Mouse (Mus musculus) spleen, adult 12 weeks (tissue): ENCODE data around the gene Hoxa13.

Source experiments
- DNase-seq: peaks from one replicate; pipeline ENCODE4 v3.0.0; 2022; ENCODE audit warnings: low spot score

Hoxa13 gene

DNA sequence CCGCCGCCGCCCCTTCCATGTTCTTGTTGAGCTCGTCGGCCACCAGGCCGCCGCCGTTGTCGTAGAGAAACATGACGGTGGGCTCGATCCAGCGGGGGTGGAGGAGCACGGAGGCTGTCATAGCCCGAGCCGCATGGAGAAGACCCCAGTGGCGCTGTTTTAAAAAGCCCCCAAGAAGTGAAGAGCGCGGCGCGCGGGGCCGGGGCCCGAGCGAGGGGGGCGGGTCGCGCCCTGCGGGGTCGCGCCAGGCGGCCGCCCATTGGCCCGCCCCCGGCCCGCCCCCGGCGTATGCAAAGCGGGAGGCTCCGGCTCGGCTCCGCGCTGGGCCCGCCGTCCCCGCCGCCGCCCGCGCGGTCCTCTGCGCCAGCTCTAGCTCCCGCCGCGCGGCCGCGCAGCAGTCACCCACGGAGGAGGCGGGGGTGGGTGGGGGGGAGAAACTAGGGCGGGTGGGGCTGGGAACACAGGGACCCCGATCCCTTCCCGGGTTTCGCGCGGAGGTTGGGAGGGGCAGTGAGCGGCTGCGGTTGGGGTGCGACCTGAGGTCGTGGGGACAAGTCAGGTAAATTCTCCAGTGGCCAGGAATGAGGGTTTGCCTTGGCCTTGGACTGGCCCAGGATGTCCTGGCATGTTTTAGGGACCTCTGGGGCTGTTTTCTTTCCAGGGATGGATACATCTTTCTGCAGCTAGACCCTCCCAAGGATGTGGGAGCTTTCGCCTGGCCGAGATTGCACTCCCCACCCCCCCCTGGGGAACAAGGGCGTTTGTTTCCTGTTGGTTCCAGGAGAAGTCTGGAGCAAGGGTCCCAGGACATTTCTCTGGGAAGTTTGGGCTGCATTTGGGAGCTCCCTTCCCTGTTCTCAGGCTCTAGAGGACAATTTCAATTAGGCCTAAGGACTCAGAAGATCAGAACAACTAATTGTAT, at the start of gene Hoxa13:
TSS of gene Hoxa13 (minus strand) at position 227 of the 922 bp plus-strand sequence.
- no peak for DNase-seq

DNA sequence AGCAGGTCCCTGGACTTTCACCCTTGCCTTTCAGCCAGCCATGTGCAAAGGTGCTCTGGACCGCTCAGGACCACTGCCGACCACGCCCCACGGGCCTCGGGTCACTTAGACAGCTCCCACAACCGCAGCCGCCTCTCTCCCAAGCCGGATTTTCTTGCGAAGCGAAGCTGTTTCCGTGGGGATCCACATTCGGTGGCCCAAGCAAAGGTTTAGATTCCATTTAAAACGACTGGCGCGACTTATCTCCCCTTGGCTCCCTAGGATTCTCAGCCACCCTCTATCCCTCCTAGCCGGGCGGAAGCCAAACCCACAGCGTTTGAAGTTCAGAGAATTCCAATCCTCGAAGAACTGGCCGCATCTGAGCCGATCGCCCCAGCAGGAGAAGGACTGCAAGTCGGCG, 49.7 kb upstream of the Hoxa13 start:
- DNase-seq: no peak

DNA sequence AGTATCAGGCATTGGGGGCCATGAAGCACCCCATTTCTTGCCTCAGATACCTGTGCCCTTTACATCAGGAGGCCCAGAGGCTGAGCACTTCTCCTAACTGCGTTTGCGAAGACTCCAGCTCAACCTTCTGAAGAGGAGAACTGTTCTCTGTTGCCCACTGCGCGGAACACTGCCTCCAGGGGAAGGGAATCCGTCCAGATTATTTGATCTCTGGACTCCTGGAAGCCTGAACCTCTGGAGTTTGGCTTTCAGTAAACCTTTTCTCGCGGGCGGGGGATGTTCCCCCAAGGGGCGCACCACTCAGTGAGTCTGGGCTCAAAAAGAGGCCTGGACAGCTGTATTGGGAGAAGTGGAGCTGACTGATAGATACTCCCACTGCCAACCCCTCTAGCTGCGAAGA, 49.1 kb upstream of the Hoxa13 start:
- no peak for DNase-seq

DNA sequence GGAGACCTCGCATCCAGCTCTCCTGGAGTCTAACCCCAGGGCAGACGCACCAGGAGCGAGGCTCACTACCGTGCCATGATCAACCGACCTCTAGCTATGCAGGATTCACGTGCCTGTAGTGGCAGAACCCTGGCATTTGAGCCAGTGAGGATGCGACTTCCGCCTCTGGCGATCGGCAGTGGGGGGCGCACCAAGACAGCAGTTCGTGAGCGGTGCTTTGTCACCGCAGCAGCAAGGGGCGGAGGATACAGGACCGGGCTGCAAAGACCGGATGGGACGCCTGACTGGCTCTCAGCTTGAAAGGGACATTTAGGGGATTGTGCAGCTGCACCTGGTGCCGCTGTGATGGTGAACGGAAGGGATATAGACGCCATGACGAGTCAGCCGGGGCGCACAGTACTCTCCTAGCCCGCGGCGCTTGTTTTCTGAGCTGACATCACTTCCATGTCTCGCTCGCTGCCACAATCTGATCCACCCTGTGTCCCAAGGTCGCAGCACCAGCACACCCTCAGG, 45.3 kb upstream of the Hoxa13 start:
- no peak for DNase-seq

DNA sequence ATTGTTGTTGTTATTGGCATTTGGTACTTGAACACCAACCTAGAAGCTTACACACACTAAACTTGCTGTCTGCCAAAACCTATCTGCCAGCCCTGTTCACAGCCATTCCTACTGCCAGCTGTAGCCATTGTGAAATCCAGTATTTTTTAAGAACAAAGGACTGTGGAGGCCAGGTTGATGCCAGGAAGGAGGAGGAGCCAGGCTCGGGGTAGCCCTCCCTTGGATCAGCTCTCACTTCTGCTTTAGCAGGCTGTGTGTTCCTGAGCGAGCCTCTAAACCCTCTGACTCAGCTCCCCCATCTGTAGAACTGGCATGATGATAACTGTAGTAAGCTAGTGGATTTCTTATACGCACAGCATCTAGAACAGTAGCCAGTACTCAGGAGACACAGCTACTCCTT, 42.7 kb upstream of the Hoxa13 start:
- no peak for DNase-seq

DNA sequence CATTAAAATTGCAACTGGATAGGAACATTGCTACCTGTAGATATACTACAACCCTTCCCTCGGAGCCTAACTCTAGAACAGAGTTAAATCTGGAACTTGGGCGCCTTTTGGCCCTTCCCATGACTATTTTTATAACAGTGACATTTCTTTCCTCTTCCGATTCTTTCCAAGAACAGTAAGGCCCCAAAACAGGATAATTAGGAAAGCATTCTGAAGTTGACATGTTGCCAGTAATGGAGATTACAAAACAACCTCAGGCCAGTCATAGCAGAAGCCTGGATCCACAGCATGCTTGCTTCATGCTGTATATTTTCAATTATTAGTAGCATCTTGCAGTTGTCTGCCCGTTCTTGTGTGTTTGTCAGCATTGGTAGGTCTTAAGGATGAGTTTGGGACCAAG, 40.1 kb upstream of the Hoxa13 start:
- no peak for DNase-seq

DNA sequence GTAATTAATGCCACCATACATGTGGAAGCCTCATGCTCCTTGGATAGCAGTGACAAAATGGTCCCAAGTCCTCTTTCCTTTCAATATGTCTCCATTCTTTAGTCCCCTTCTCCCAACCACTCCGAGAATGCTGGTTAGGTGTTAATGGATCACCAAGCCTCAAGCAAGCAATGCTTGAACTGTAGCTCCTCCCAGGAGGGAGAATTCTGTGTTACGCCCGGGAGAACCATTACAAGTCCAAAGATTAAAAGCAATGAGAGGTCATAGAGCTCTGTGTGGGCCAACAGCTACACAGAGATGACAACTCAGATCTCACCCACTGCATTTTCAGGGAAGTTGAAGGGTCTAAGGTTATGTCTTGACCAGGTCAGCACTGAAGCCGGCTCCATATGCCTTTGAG, 37.8 kb upstream of the Hoxa13 start:
- no peak for DNase-seq

DNA sequence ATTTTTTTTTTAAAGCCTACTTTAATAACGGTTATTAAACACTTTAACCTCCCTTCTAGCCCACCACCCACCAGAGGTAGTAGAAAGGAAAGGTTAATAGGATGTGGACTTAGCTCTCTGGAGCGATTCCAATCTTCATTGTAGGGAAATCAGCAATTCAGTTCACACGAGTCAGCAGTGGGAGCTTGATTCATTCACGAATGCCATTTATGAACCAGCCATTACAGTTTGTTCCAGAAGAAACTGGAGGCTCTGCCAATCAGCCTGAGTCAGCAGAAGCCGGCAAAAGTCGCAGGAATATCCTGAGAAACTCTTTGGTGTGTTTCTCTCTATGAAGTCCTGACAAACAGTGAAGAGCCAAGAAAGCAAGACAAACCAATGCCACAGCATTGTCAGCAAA, 33.9 kb upstream of the Hoxa13 start:
- no peak for DNase-seq

DNA sequence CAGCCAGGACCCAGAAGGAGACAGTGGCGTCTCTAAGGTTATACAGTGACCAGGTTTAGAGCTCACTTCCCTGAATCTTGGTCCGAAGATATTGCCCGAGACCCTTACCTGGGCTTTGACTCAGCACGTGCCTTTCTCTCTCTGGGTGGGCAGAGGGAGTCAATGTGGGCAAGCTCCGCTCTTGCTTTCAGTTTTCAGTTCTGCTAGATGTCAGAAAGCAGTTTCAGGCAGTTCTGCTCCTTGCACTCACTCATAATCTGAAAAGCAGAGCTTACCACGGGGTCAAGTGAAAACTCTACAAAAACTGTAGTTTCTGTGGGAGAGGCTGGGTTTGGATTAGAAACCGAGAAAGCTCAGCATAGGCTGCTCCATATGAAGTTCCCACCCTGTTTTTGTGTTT, 31.6 kb upstream of the Hoxa13 start:
- no peak for DNase-seq

DNA sequence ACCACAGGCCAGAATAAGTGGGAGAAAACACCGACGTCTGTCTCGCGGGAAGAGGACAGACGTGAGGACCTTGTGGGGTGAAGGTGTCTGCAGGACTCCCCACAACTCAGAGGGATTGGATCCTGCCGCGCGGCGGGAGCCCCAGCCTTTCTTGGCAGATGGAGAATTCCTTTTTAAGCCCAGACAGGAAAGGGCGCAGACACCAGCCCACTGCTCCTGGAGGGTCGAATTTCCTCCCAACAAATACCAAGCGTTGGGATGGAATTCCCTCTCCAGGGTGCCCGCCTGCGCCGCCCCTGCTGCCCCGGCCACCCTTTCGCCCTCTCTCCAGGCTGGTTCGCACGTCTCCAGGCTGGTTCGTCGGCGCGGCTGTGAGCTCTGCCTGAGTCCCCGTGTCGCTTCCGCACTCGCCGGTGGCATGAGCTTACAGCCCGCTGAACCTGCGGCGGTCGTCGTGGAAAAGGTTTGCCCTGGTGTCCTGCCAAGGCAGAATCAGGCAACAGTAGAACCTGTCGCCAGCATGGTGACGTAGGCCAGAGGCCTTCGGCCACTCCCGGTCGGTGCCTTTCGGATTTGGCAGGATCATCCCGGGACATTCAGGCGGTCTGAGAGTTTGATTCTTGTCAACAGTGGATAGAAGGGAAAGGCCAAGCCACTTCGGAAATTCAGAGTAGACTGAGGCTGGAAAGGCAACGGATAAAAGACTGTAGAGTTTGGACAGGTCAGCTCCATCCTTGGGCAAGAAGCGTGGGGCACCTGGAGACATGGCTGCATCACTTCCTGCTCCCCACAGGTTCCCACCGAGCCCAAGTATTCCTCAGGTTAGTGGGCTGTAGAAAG, 30.6 kb upstream of the Hoxa13 start:
- DNase-seq: no peak

DNA sequence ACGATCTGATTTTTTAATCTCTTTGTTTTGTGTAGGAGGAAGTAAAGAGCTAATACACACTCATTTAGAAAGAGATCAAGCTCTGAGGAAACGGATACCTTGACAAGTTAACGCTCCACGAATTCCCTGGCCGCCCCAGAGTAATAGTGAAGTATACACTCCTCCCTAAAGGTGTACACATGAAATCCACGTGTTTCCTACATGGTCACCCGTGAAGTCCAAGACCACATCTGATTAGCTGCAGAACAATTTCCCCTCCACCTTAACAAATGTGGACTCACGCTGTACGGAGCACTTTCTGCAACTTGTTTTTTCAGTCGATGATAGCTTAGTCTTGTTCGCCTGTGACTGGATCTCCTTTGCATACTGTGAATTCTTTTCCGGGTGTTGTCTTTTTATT, 29.5 kb upstream of the Hoxa13 start:
- DNase-seq: no peak

DNA sequence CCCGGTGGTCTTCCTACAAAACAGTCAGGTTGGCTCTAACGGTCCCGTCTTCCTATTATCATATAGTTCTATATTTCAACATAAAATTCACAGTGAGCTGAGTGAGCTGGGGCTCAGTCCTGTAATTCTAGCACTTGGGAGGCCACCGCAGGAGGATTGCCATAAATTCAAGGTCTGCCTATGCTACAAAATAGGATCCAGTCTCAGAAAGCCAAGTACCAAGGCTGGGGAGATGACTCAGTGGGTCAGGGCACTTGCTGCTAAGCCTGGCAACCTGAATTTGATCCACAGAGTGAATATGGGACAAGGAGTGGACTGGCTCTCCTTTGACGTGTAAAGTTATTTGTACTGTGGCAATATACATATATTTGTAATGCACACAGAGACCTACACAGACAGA, 23.2 kb upstream of the Hoxa13 start:
- no peak for DNase-seq

DNA sequence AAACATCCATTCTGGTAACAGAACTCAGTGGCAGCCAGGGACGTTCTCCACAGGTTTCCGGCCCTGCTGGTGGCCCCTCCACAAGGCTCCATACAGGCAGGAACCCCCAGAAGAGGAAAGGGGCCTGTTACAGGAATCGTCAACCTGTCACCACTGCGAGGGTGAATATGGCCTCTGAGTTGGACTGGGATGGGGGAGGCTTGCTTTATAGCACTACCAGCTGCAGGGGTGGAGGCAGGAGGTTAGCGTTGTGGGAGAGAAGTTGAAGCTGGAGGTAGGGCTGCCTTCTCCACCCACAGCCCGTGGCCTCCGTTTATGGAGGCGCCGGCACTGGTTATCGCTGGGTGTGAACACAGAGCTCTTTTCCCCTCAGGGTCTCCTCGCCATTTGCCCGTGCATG, 20.4 kb upstream of the Hoxa13 start:
- no peak for DNase-seq

DNA sequence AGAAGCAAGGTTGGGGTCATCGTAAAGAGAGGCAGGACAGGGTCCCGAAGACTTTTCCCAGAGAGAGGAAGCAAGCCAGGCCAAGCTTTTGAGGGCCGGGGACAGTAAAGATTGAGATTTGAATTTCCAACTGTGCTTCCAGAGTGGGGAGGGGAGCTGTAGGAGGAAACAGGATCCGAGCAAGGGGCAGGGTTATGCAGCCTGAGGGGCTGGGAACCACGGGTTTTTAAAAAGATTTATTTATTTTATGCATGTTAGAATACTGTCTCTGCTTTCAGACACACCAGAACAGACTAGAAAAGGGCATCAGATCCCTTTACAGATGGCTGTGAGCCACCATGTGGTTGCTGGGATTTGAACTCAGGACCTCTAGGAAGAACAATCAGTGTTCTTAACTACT, 16.2 kb upstream of the Hoxa13 start:
- DNase-seq: no peak

DNA sequence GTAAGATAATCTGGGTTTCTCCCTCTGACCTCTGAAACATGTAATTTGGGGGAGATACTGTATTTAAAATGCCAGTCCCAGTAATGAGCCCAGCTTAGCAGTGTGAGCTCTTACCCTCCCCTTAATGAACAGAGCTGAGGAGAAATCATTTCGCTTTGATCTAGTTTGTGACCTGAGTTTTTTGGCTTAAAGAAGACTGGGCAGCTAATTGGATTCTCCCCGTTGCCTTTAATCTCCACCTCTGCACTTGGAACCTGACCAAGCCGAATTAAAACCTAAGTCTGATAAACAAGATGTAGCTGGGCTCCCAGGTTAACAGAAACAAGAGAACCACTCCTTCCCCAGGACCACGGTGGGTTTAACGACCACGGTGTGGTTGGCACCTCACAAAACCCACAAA, 15.7 kb upstream of the Hoxa13 start:
- DNase-seq: no peak

DNA sequence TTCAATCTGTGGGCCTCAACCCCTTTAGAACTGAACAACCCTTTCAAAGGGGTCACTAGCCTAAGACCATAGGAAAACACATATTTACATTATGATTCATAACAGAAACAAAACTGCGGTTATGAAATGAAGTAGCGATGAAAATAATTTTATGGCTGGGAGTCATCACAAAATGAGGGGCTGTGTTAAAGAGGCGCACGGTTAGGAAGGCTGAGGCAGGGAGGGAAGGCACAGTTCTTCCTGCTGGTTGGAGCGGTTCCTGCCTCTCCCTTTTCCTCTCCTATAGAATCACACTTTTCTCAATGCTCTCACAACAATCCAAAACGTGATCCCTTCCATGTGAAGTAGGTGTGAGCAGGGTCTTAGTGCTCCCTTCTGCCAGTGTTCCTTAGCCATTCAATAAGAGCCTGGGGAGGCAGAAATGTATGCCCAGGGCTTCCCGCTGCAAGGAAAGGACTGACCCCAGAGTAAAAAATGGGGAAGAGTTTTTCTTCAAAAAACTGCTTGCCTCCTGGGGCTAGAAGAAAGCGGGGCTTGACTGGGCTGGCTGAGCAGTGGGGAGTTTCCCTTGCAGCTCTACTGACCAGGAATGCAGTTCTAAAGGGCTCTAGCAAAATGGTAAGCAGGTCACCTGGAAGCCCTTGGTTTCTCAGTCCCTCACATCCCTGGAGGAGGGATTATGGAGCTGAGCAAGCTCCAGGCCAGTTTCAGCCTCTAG, 15.0 kb upstream of the Hoxa13 start:
- DNase-seq: no peak

DNA sequence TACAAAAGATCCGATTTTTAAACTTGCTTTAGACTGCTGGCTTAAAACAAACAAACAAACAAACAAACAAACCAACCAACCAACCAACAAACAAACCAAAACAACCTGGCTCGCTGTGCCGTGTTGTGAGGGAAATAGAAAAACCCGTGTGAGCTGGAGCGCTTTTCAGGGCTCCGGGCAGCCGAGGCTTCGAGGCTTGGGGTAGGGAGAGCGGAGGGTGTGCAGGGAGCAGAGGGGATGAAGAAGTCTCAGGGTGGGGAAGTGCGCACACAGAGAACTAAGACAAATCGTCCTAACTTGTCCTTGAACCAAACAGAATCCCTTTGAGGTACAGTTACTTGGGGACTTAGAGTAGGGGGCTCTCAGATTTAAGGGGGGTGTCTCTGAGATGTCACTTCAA, 13.9 kb upstream of the Hoxa13 start:
- DNase-seq: no peak

DNA sequence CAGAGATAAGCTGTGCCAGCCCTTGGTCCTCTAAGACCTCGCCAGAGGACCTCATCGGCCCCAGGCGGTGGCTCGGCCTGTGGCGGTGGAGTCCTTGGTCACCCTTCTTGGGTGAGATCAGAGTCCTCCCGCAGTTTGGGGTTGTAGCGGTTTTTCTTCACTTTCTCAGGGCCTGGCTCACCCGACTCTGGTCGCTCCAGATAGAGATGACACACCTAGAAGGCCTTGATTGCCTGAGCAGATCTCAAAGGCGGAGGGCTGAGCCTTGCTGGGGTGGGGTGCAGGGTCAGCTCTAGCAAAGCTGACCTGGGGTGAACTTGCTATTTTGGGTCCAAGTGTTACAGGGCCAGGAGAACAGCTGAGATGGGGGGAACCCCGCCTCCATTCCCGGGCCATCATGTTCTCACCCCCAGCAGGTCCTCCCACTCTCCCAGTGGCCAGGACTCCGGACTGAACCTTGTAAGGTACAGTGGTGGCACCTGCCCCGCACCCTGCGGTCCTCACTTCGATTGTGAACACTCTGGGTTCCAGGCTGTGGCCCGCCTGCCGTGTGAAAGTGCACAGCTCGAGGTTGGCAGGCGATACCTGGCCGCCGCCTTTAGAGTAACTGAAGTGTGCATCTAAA, 13.1 kb upstream of the Hoxa13 start:
- DNase-seq: no peak

DNA sequence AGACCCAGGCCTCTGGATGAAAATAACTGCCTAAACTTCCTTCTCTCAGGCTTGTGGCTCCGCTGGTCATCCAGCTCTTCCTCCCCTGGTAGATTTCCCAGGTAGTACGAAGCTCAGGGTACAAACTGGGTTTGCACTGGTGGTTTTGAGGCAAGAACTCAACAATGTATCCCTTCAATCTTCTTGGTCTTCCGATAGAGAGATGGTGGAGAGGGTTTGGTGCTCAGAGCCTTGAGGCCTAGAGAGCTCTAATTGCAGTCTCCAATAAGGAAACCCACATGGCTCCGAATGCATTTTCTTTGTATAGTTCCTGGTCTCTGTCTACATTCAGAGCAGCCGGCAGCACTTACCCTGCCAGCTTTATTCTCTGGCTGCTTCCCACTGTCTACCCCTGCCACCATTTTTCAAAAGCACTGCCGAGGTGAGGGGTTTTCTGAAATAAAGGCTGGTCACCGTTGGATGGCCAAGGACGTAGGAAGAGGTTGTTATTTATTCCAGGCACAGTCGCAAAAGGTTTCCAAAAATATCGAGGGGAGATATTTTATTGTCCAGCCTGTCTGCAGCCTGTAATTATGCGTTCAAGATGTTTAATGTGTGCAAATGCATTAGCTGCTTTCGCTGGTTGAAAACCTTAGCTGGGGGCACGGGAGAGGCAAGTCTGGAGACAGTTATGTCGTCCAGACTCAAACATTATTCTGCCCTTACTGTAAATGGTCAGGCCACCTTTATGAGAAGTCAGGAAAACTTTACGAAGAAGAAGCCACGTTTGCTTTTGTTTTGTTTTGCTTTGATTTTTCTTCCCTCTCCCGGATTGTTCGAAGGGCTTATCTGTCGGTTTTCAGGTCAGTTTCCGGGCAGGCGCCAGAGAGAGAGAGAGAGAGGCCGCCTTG, 12.3 kb upstream of the Hoxa13 start:
- DNase-seq: no peak

DNA sequence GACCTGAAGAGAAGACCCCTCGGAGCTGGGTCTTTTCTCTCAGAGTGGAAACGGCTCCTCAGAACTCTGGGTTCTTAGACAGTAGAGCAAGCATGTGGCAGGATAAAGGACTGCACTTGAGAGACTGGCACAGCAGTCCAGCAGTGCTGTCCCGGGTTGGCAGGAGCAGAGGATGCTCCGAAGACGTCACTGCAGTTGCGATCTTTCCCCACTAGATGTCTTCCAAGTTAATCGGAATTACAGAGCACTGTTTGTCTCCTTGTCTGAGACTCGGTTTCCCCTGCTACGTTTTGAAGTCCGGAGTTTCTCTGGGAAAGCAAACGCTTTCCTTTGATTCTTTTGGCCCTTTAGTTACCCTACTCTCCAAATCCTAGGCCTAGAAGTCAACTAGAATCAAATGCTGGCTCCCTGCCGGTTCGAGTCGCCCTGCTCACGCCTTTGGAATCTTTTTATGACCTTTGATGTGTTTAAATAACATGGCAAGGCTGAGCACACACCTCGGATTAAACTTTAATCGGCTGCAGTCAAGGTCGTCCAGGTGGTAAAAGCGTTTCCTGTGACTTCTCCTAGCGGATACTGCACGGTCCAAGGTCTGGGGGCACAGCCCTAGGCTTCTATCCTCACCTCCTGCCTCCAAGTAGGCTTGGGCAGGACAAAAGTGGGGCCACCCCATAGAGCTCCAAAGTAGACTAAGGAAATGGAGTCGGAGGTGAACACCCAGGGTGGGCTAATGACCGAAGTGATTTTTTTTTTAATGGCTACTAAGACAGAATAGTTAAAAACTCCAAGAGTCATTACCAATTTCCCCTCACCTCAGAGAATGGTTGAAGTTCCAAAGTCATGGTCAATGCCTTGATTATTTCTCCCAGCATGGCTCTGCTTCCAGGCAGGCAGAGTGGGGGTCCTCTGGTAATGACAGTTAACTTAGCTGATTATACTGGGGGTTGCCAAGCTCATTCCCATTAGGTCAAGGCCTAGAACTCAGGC, 10.1 kb upstream of the Hoxa13 start:
- no peak for DNase-seq
